Mouse (Mus musculus) adrenal gland, postnatal 4 days (tissue): ENCODE results near the gene Wbp11. TPM values are rescaled to one million over a fixed set of nuclear protein-coding genes. Genes with fewer than 3 reads are reported as not detected.

Source experiments
- DNase-seq, 2 experiments: peaks; one replicate each; pipeline ENCODE4 v3.0.0; 2021 to 2022; ENCODE audit warnings: low spot score in 2 of 2, mixed read lengths in 2 of 2
- long read RNA-seq, 2 experiments: library from polyadenylated mRNA; stranded (forward); transcript quantifications; one replicate each; pipeline ENCODE4 v2.0.0; 2021
- total RNA-seq, 2 experiments: library from RNA; stranded (reverse); gene quantifications; 2 replicates each; pipeline ENCODE4 v1.2.3; 2021

Gene Wbp11
- 100 to 1,000 TPM; 110 to 116 TPM for total RNA-seq
- long read RNA-seq, experiment 1, transcript Wbp11-201 (12 exons, 2,739 nt), result major isoform, 67 of 107 reads
- long read RNA-seq, experiment 1, partial matches to known transcripts, result 23 of 107 reads
- long read RNA-seq, experiment 1, other reads (novel, unspliced or antisense), result 17 of 107 reads
- long read RNA-seq, experiment 2, transcript Wbp11-201 (12 exons, 2,739 nt), result major isoform, 51 of 99 reads
- long read RNA-seq, experiment 2, partial matches to known transcripts, result 34 of 99 reads
- long read RNA-seq, experiment 2, other reads (novel, unspliced or antisense), result 14 of 99 reads

DNA sequence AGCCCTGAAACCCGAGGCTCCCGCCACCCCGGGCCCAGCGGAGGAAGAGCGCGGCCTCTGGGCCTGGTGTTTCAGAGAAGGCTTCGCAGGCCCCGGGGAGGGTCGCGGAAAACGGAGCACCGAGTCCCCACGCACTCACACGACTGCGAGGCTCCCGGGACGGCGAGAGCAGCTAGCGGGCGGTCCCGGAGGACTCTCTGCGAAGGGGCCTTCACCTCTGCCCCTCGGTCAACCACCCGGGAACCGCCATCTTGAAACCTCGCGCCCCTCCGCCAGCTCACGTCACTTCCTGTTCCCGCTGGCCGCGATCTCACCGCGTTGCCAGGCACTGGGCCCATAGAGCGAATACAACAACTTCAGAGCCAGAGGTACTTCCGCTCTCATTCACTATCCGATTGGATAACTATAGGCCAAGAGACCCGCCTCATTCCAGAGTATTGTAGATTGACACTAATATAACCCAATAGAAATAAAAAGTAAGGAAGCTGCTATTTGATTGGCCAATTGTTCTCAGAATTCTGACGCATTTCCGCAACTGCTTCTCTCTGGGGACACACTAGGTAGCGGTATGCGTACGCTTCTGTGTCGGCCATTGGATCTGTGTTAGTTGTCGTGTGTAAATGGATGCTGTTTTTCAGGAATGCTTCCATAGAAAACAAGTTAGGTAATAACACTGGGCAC, at the start of gene Wbp11:
Wbp11 (minus strand) TSS at position 353 of the 681 bp plus-strand sequence.
- peak; percentile 79 to 87 for DNase-seq

DNA sequence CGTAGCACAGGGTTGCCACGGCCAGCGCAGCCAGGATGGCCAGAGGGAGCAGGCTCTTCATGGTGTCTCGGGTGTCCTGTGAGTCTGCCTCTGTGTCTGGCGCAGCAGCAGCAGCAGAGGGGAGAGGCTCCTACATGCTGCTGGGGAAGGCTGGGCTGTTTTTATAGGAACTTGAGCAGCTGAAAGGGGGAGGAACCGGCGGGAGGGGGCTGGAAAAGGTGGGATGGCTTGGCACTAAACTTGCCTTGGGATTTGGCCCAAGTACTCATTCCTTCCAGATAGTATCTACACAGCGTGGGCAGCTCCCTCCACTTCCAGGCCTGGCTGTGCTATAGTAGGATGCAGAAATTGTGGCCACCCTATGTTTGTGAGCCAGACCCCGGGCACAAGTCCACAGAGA, 47.6 kb upstream of the Wbp11 start, which contains the start of gene Mgp:
Mgp (minus strand) TSS at position 154 of the 400 bp plus-strand sequence.
- DNase-seq, result no peak

DNA sequence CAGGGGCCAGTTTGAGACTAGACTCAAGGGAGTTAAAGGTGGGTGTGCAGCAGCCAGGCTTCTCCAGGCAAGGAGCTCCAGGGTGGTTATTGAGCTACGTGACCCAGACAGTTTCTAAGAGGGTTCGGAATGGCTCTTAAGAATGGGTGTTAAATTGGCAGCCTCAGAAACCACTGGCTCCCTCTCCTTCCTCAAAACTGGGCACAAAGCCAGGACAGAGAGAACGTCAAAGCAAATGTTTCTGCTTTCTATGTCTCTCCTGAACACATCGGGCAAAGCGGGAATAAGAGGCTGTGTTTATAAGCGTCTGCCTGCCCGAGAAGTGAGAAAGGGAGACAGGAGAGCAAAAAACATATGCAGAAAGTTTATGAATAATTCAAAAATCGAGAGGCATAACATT, 46.6 kb upstream of the Wbp11 start:
- no peak for DNase-seq

DNA sequence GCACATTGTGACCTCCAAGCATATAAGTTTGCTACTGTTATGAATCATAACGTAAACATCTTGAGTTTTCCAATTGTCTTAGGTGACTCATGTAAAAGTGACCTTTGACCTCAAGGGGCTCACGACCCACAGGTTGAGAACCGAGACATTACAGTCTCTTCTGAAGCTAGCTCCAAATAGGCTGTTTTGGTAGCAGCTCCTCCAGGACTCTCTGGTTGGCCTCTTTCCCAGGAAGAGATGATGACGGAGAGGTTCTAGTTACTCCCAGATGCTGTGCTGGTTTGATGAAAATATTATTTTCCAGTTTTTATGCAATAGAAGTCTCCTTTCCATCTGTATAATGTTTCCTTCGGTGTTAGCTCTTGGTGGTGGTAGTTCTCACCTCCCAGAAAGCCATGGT, 40.9 kb upstream of the Wbp11 start:
- no peak for DNase-seq

DNA sequence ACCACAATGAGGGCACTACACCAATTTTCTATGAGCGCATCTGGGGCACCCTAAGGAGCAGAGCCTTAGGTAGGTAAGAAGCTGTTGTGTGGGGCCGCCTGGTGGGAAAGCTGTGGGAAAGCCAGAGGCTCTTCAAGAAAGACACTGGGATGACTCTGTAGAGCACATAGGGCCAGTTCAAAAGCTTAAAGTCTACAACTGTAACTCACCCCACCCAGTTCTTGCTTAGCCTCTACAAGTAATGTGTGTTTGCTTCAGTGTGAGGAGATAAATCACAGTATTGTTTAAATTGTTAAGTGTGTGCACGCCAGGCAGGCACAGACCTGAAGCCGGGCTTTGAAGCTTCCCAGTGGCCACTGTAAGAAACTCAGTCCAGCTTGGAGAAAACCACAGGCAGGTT, 38.1 kb upstream of the Wbp11 start:
- no peak for DNase-seq

DNA sequence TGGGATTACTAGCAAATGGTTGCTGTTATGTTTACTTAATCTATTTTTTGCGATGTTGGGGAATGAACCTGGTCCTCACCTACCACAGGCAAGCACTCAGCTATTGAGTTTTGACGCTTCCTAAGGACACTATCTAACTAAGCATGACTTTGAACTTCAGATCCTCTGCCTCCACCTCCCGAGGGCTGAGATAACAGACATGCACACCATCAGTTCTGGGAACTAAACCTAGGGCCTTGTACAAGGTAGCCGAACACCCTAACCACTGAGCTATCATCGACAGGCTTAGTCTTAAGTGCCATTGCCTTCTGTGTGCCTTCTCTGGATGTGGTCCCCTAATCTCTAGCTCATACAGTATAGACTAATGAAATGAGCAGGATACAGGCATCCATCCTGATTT, 37.3 kb upstream of the Wbp11 start:
- no peak for DNase-seq

DNA sequence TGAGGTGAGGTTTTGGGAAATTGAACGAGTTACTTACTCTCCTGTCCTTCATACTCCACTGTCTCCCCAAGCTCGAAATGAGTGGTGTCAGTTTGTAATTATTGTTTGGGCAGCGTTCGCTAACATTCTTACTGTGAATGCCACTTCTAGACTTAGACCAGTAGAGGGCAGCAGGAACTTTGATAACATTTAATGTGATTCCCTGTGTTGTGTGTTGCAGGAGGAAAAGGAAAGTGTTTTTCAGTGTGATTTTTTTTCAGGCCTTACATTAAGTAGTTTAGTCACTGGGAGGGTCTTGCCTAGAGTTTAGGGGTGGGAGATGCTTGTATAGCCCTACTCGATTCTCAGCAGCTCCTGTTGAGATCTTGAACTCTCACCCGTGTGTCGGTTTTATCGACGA, 33.0 kb upstream of the Wbp11 start:
- no peak for DNase-seq

DNA sequence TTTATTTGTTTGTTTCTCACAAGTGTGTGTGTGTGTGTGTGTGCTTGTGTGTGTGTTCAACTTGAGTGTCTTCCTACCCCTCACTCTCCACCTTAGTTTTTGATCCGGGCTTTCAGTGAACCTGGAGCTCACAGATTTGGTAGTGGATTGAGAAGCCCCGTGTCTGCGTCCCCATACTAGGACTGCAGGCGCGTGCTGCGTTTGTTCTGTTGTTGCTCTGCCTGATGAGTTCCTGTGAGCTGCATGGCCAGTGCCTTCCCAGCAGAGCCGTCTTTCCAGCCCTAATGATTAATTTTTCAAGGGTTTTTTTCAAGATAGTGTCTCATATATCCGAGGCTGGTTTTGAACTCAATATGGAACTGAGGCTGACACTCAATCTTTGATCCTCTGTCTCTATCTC, 30.4 kb upstream of the Wbp11 start:
- no peak for DNase-seq

DNA sequence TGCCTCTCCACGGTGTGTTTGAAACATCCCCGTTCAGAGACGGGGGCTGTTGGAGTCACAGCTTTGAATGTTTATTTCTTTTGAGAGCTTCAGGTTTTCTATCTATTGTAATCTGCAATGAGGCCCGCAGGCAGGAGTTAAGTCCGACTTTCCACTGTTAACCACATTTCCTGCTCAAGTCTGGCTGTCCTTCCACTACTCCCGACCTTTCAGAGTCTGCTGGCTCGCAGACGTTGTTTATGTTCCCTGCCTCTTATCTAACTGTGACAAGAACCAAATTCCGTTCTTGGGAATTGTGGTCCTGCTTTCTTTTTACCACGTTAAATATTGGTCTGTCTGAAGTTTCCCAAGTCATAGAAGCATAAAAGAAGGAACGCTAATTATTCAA, 29.8 kb upstream of the Wbp11 start:
- DNase-seq, result no peak

DNA sequence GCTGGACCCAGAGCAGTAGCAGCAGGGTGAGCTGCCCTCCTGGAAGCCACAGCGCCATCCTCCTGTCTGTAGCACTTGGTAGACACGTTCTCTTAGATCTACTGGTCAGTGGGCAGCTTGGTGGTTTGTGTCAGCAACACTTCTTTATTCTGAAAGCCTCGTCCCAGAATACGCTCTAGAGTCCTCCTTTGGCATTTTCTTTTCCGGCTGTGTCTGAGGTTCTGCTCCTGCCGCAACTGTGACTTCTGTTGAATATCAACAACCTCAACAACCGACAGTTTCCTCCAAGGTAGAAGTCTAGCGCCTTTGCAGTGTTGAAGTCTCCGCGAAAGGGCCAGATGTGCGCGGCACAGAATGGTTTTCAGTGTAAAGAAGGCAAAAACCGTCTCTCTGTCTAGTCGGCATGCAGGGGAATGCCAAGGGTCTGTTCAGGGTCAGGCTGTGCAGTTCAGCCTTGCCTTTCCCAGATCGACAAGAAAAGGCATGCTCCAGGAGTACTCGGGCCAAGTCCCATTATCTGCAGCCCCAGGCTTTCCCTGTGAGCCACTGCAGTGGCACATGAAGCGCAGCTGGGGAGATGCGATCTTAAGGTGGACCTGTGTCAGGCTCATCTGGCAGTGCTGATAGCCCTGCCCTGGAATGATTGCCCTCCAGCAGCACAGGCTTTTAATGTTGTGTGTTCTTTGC, 29.3 kb upstream of the Wbp11 start, which contains the start of gene Art4:
Art4 (minus strand) TSS at position 548 of the 687 bp plus-strand sequence.
- no peak for DNase-seq

DNA sequence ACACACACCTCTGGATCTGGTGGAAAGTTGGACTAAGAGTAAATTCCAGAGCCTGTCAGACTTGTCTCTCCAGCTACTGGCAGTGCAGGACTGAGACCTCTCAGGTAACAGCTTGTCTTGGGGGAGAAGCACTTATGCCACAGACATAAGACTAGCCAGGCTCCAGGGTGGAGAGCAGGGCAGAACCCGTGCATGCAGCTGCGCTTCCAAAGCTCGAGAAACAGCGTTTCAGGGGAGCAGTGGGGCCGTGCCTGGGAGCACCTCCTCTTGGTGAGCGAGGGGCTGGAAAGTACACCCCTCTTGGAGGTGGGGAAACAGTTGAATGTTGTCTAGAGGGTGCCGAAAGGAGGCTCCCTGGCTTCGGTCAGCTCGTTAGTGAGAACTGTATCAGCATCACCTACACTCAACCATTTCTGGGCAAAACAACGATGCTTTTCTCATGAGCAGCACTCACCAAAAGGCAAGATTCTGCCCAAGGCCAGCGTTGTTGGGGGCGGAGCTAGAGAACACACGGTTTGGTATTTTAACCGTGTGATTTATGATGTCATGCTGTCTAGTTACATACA, 28.1 kb upstream of the Wbp11 start:
- DNase-seq, result no peak

DNA sequence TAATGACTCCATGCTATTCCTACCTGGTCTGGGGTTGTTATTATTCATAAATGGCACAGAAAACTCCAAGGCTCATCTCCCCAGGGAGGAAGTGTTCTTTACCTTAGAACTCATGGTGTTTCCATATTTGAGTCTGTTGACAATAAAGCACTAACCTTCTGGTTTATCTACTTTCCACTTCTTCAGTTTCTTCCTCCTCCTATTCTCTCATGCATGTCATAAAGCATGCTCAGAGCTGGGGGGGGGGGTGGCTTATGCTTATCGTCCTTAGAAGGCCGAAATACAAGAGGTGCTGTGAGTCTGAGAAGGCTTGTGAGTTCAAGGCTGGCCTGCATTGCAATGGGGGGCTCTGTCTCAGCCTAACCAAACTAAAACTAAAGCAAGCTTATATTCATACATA, 27.1 kb upstream of the Wbp11 start:
- no peak for DNase-seq

DNA sequence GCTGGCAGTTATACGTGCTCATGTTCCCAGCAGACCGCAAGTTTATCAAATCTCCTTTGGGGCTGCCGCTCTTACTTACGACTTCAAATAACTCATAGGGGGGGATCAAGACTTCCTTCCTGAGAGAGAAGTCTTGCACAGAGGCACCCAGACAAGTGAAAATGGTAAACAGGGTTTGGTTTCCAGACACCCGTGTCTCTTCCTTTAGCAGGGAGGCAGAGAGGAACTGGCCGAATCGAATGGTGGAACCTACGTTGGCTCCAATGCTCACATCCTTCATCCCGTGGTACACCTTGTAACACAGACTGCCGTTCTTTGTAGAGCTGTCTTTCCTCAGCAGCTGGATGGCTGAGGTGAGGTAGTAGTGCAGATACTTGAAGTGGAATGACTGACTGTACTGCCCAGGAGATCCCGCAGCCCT, 26.3 kb upstream of the Wbp11 start:
- no peak for DNase-seq

DNA sequence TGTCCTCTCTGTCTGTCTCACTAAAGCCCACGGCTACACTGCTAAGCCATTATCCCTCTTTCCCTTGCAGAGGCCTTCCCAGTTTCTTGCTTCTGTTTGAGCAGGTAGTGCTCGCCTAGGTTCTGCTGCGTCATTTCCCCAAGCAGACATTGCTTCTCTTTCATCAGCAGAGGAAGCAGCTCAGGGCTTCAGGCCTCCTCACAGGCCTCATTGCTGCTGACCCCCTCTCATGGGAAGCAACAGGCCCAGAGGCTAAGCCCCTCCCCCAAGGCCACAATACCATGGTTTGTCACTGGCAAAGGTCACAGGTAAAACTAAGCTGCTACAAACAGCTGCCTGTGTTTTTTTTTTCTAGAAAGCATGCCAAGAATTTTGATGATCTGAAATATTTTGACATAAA, 24.7 kb upstream of the Wbp11 start:
- DNase-seq, result no peak

DNA sequence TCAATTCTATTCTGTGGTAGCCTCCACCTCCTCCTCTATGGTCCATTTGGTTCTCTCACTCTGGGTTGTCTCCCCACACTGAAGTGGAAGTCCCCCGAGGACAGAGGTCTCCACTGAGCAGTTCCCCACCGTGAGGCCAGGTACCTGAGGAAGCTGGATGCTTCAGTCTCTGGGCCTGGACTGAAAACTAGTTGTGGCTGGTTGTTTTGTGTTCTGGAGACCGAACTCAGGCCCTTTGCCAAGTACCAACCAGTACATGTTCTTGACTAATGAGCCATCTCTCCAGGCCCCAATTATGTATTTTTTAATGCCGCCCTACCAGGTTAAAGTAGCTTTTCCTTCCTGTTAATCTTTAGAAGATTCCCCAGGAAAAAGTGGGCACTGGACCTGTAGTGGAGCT, 24.3 kb upstream of the Wbp11 start:
- DNase-seq, result no peak

DNA sequence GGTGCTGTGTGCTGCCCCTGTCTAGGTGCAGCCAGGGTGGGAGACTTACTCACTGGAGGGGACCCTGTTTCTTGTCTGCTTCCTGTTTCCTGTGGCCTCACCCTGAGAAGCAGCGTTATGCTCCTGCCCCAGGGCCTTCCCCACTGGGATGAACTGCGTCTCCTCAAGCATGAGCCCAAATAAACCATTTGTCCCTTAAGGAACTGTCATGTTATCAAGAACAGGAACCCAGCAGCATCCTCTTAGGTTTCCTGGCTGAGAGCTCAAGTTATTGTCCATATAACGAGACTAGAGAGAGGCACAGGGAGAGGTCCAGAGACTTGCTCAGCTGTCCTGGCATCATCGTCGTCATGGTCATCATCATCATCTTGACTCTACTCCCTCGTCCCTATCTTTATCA, 22.2 kb upstream of the Wbp11 start:
- no peak for DNase-seq

DNA sequence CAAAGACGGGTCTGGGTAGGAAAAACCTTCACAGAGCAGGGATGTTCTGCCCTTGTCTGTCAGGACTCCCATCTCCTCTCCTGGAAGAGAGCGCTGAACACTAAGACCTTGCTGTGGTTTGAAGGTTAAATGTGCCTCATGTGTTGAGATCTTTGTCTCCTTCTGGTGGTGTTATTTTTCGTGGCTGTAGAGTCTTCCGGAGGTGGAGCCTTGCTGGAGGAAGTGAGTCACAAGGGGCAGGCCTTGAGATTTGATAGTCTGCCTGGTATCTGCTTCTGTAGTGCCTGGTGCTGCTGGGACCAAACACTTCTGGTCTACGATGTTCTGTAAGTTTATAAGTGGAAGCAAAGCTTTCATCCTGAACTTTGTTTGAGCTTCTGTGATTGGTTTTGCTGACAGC, 20.9 kb upstream of the Wbp11 start:
- DNase-seq, result no peak

DNA sequence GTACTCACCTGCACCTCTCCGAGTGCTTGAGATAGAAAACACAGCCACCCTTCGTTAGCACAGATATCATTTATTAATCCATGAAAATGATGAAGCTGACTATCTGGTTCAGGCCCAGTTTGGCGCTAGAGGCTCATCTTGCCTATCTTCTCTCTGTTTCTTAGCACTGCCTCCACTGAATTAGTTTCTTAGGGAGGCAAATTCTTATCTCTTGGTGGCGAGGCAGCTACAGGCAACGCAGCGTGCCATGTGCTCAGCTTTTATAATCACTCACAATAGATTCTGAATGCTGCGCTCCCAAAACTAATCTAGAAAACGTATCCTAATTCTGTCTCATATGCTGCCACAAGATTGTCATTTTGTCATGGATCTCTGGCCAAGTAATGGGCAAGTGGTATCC, 20.4 kb upstream of the Wbp11 start:
- no peak for DNase-seq

DNA sequence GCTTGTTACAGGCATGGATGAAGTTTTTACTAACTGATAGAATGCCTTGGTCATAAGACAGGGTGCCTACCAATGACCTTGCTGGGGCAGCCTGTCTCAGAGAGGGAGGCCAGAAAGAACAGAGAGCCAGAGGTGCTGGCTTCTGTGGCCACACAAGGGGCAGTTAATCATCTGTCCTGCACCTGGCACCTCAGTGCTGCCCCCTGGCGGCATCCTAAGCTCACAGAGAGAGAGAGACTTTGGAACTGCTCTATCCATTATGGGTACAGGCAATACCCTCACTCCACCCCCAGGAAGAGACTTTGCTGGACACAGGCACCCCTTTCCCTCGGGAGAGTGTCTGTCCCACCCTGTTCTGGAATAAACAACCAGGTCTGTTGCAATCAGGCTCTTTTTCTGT, 19.8 kb upstream of the Wbp11 start:
- peak in 1 of 2 experiments; percentile 35 for DNase-seq

DNA sequence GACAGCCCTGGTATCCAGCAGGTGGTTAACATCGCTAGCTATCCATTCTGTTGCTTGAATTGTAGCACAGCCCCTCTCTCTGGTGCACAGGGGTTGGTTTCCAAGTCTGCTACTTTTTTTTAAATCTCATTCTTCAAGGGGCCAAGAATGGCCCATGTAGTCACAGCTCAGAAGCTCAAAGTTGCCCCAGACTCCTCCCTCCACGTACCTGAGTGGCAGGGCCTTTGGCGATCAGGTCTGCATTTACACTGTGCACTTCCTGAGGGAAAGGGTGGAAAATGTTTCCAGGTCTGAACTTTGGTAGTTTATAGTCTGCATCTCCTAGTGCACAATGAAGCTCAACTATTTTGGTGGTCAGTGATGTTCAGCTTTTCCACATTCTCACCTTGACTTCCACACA, 19.2 kb upstream of the Wbp11 start:
- DNase-seq, result no peak

DNA sequence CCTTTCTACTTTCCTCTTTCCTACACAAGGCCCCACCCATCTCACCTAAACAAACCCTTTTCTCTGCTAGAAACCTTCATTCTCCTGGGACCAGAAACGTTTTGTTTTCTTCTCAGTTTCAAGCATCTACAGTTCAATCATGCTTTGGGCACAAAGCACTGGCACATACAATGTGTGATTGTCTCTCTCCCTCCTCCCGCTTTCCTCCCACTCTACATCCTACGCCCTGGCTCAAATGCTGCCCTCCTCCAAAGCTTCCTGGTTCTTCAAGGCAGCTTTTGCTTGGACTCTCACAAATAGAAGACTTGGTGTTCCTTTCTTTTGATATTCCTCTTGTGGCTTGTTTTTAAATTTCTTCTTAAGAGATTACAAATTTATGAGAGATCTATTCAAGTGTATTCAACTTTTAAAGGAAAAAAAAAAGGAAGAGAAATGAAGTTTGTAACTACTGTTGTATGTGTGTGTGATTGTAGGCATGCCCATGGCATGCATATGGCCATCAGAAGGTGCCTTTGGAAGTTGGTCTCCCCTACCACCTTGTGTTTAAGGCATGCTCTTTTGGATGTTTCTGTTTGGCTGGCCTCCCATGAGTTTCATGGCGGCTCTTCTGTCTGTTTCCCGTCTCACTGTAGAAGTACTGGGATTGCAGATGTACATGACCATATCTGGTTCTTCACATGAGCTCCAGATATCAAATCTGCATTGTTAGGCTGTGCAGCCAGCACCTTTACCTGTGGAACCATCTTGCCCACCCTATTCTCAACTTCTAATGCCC, 17.9 kb upstream of the Wbp11 start:
- no peak for DNase-seq
